Mouse (Mus musculus) neural tube, embryonic 14.5 days (tissue): ENCODE data around the gene Tcf15. TPM values are rescaled to one million over a fixed set of nuclear protein-coding genes. Genes with fewer than 3 reads are reported as not detected.
A peak's percentile ranks its signal among the peaks of the same experiment; 100 is the strongest.

Source experiments
- ATAC-seq: fragments of 200-750 bp; cut with Nextera tagmentation; 2 replicates; pipeline ENCODE4 v1.8.0; 2017; ENCODE audit warnings: low read depth, mild to moderate bottlenecking, moderate TSS enrichment, moderate library complexity
- H3K27ac ChIP-seq: fragments of 300-500 bp; sonication (generic); 2 replicates; pipeline ENCODE4 v1.5.1; 2014; ENCODE audit warnings: low read depth, mild to moderate bottlenecking, control low read depth, low read length, moderate library complexity, mixed read lengths
- H3K27me3 ChIP-seq: fragments of 300-500 bp; sonication (generic); 2 replicates; pipeline ENCODE4 v1.6.1; 2014; ENCODE audit warnings: low read length; ENCODE audit not compliant: control insufficient read depth, insufficient read depth
- H3K36me3 ChIP-seq: fragments of 300-500 bp; sonication (generic); 2 replicates; pipeline ENCODE4 v1.6.1; 2014; ENCODE audit warnings: low read length, mixed read lengths; ENCODE audit not compliant: control insufficient read depth, insufficient read depth
- H3K4me1 ChIP-seq: fragments of 300-500 bp; sonication (generic); 2 replicates; pipeline ENCODE4 v1.6.1; 2014; ENCODE audit warnings: low read length; ENCODE audit not compliant: control insufficient read depth, insufficient read depth
- H3K4me2 ChIP-seq: fragments of 300-500 bp; sonication (generic); 2 replicates; pipeline ENCODE4 v1.6.1; 2014; ENCODE audit warnings: mild to moderate bottlenecking, low read depth, low read length, control low read depth
- H3K4me3 ChIP-seq: fragments of 300-500 bp; sonication (generic); 2 replicates; pipeline ENCODE4 v1.5.1; 2014; ENCODE audit warnings: low read depth, low read length, control low read depth, mixed read lengths
- H3K9ac ChIP-seq: fragments of 300-500 bp; sonication (generic); replicated peaks from 2 replicates; pipeline ENCODE4 v1.6.1; 2014; ENCODE audit warnings: low read depth, mild to moderate bottlenecking, control low read depth, low read length, mixed read lengths
- H3K9me3 ChIP-seq: fragments of 300-500 bp; sonication (generic); 2 replicates; pipeline ENCODE4 v1.6.1; 2016; ENCODE audit warnings: low read length; ENCODE audit not compliant: control insufficient read depth
- WGBS: fragments of 180-500 bp; shearing (Covaris S2); extraction: QIAGEN DNeasy Blood & Tissue Kit; methylation state at CpG from one replicate; pipeline ENCODE4 v1.1.7; 2014; 5-methylcytosine and 5-hydroxymethylcytosine counted together
- polyA plus RNA-seq: library from polyadenylated mRNA; unstranded; fragments of >200 nt; fragmentation: Nextera tagmentation; extraction: Ambion mirVana; gene quantifications from 2 replicates; pipeline ENCODE4 v1.2.1, GENCODE M21; 2014

The Tcf15 gene
- polyA plus RNA-seq: 1.3 and 3.3 TPM in 2 replicates

DNA sequence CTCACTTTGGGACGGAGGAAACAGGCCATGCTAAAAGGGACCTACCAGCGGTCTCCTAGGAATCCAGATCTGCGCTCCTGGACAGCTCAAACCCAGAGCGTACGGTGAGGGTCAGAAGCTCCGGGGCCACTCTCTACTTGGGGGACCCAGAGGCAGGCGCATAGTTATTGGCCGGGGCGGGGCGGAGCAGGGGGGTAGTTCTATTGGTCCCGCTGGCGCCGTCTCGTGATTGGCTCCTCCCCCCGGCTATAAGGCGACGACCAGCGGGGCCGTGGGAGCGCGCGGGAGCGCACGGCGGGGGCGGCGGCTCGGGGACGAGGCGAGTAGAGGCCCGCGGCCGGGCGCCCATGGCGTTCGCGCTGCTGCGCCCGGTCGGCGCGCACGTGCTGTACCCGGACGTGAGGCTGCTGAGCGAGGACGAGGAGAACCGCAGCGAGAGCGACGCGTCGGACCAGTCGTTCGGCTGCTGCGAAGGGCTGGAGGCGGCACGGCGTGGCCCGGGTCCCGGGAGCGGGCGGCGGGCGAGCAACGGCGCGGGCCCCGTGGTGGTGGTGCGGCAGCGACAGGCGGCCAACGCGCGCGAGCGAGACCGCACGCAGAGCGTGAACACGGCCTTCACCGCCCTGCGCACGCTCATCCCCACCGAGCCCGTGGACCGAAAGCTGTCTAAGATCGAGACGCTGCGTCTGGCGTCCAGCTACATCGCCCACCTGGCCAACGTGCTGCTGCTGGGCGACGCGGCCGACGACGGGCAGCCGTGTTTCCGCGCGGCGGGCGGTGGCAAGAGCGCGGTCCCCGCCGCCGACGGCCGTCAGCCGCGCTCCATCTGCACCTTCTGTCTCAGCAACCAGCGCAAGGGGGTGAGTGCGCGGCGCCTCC is at the start of gene Tcf15:
Tcf15 (plus strand) TSS at position 283 of the 879 bp plus-strand sequence.
- Histone ChIP-seq H3K4me3 (peak within 1 kb of the TSS; percentile 43), H3K27me3 (peaks cover 4% of the 10 kb centered on the region; the same call in 1 of the 2 replicates), H3K36me3 (no peaks in the 10 kb centered on the region), H3K27ac (no peak within 1 kb of the TSS), H3K4me1 (peaks cover 16% of the 10 kb centered on the region; the same call in 1 of the 2 replicates), H3K9me3 (no peaks in the 10 kb centered on the region), H3K9ac (peak within 1 kb of the TSS; percentile 52), H3K4me2 (peak within 1 kb of the TSS; percentile 72)
- peak; percentile 69 for ATAC-seq
- under 1% methylated on average over 99 of the region's 118 CpGs for WGBS

DNA sequence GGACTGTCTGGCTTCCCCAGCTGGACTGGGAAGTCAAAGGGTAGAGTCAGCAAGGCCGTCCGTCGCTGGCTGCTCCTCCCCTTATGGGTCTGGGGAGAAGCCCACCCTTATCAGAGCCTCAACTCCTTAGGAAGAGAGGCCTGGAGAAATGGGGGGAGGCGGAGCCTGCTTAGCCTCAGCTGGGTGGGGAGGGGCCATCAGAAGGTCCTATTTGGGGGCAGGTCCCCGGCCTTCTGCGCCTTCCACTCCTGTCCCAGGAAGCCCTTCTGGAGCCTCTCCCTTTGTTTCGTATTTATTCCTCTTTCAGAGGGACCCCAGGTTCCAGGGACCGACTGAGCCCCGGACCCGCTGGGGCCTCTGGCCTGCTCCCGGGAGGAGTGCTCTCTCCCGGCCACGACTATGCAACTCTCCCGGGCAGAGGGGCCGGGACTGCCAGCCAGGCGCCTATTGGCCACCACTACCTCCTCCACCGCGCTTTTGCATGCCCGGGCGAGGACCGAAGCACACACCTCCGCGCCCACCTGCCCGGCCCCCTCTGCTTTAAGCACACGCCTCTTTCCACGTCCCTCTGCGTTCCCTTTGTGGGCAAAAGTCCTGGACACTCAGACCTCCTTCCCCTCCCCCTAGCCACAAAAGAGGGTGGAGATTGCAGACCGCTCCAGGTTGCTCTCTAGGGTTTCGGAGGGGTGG is 48.4 kb upstream of the Tcf15 start:
- no peak for ATAC-seq
- no peak overlapping the region for H3K4me3 ChIP-seq
- H3K9me3 ChIP-seq: no peaks in the 10 kb centered on the region
- no peak overlapping the region for H3K9ac ChIP-seq
- H3K27me3 ChIP-seq: no peaks in the 10 kb centered on the region
- 6% methylated on average over 29 of the region's 29 CpGs for WGBS
- no peaks in the 10 kb centered on the region for H3K36me3 ChIP-seq
- no peak overlapping the region for H3K4me2 ChIP-seq
- H3K27ac ChIP-seq: peak overlapping the region; percentile 23; the same call in 1 of the 2 replicates
- H3K4me1 ChIP-seq: peaks cover 19% of the 10 kb centered on the region

DNA sequence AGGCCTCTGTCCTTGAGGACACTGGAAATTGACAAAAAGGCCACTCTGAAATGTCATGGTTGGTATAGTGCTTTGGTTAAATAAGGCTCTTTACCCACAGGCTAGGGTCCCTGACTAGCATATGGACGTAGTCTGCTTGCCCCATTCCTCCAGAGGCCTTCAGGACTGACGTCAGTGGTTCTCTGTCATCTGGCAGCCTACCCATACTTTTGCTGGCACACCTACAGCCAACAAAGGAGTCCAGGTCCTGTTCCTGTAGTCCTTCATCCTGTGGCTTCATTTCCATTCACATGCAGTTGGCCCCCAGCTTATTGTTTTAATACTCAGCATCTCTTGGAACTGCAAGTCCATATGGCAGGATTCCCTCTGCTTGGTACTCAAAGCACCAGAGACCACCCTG is 46.4 kb upstream of the Tcf15 start:
- no peak for ATAC-seq
- Histone ChIP-seq H3K9ac (no peak overlapping the region), H3K27ac (peak overlapping the region; percentile 29; the same call in 1 of the 2 replicates), H3K4me3 (no peak overlapping the region), H3K9me3 (no peaks in the 10 kb centered on the region), H3K4me1 (peaks cover 14% of the 10 kb centered on the region), H3K27me3 (no peaks in the 10 kb centered on the region), H3K4me2 (no peak overlapping the region), H3K36me3 (no peaks in the 10 kb centered on the region)
- 38% methylated on average over 2 of the region's 2 CpGs for WGBS

DNA sequence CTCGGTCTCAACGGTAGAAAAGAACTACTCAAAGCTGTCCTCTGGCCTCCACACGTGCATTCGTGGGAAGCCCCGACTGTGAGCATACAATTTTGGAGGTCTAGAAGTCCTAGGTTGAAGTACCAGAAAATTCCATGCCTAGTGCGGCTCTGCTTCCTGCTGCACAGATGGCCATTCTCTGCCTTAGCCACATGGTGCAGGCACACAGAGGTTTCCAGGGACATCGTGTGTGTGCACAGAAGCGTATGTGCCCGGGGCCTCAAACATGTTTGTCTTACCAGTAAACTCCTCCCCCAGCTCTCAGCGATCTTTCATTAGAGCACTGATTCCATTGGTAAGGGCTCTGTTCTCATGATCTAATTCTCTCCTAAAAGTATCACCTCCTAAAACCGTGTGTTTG is 45.4 kb upstream of the Tcf15 start:
- Histone ChIP-seq H3K4me2 (no peak overlapping the region), H3K4me1 (peaks cover 15% of the 10 kb centered on the region)

DNA sequence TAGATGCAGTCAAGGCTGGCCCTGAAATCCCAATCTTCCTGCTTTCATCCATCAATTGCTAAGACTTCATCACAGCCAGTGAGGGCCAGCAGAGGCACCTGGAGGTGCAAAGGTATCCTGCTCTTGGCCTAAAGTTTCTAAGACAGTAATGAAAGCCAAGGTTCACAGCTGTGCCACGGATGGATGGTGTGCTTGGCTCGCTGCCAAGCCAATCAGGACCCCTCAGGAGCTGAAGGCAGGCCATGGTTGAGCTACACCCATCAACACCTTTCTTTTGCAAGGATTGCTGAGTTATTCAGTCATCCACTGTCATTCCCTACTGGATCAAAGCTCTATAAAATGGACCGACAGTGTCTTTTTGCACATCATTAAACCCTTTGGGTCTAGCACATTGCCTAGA is 43.8 kb upstream of the Tcf15 start:
- Histone ChIP-seq H3K36me3 (no peaks in the 10 kb centered on the region), H3K27me3 (no peaks in the 10 kb centered on the region), H3K27ac (no peak overlapping the region), H3K4me3 (no peak overlapping the region), H3K9ac (no peak overlapping the region), H3K9me3 (no peaks in the 10 kb centered on the region), H3K4me2 (no peak overlapping the region), H3K4me1 (peaks cover 9% of the 10 kb centered on the region)
- 40% methylated on average over 3 of the region's 3 CpGs for WGBS
- ATAC-seq: no peak

More for the DNA sequence above, 45.4 kb upstream of the Tcf15 start:
- no peaks in the 10 kb centered on the region for H3K27me3 ChIP-seq
- H3K9ac ChIP-seq: no peak overlapping the region
- ATAC-seq: no peak
- no peaks in the 10 kb centered on the region for H3K36me3 ChIP-seq
- H3K27ac ChIP-seq: peak overlapping the region; percentile 31; the same call in 1 of the 2 replicates
- H3K9me3 ChIP-seq: no peaks in the 10 kb centered on the region
- WGBS: 60% methylated on average over 11 of the region's 11 CpGs
- no peak overlapping the region for H3K4me3 ChIP-seq

DNA sequence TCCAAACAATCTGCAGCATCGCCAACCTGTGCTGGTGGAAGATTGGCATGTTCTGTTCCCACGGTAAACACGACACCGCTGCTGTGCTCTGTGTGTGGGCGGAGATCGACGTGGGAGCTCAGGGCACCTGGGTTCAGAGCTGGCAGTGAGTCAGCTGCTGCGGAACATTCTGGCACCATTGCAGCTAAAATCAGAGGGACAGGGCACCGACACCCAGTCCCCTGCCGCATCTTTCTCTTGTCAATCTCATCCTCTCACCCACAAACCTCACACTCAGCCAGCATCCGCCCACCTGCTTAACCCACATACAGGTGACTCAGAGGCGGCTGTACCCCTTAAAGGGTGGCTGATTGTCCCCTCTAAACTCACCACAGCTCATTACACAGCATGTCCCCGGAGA is 41.6 kb upstream of the Tcf15 start:
- Histone ChIP-seq H3K9ac (no peak overlapping the region), H3K4me1 (peaks cover 10% of the 10 kb centered on the region), H3K27me3 (no peaks in the 10 kb centered on the region), H3K9me3 (no peaks in the 10 kb centered on the region), H3K4me3 (no peak overlapping the region), H3K36me3 (no peaks in the 10 kb centered on the region), H3K27ac (no peak overlapping the region), H3K4me2 (no peak overlapping the region)
- 75% methylated on average over 13 of the region's 13 CpGs for WGBS
- no peak for ATAC-seq

DNA sequence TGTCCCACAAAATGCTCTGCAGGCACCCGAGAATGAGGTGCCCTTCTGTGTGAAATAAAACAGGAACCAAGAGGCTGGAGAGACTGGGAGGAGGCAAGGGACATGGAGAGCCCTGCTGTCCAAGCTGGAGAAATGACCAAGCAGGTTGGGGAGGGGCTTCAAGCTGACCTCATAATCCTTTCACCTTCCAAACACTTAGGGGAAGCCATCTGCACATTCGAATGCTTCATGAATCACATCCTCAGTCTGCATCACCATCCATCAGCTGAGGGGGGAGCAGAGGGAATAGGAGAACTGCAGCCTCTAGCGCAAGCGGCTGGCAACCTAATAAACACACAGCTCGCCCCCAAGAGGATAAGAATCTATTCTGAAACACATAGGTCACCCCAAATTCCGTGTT is 41.0 kb upstream of the Tcf15 start:
- Histone ChIP-seq H3K4me3 (no peak overlapping the region), H3K4me1 (peaks cover 10% of the 10 kb centered on the region), H3K4me2 (no peak overlapping the region), H3K9me3 (no peaks in the 10 kb centered on the region), H3K27ac (no peak overlapping the region), H3K9ac (no peak overlapping the region), H3K27me3 (no peaks in the 10 kb centered on the region), H3K36me3 (no peaks in the 10 kb centered on the region)
- 33% methylated on average over 6 of the region's 6 CpGs for WGBS
- ATAC-seq: no peak

DNA sequence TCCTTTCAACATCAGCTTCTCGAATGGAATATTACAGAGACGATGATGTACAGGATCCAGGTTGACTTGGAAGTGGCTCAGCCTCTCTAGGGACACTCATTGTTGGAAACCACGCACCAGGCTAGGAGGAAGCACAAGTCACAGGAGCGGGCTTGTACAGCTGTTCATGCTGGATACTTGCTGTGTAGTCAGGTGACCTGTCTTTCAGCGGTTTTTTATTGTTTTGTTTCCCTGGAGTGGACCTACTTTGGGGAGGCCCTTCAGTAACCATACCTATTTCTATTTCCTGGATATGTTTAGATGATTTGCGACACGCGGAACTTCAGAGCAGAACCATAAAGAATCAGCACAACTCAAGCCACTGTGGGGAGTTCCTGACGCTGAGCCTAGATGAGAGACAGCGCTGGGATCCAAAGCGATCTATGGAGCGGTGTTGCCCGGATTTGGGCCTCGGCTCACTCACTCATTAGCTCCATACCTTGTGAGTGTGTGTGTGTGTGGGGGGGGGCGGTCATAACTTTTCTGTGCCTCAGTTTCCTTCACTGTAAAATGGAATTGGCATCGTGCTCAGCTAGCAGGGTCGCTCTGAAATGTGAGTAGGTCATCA is 38.5 kb upstream of the Tcf15 start:
- Histone ChIP-seq H3K27ac (no peak overlapping the region; the same call in 1 of the 2 replicates), H3K27me3 (no peaks in the 10 kb centered on the region), H3K9me3 (no peaks in the 10 kb centered on the region), H3K4me3 (peak overlapping the region; percentile 67), H3K4me1 (peaks cover 10% of the 10 kb centered on the region), H3K36me3 (no peaks in the 10 kb centered on the region), H3K4me2 (peak overlapping the region; percentile 80), H3K9ac (peak overlapping the region; percentile 87)
- 16% methylated on average over 17 of the region's 17 CpGs for WGBS
- peak; percentile 44 for ATAC-seq
